Mouse (Mus musculus): ENCODE measurements around the gene Abca1.

The Abca1 gene

GRCm38 (mm10) chr4:53148817-53149216 lies 10.9 kb downstream of the Abca1 start:
- no peak for DNase-seq

- no peak for DNase-seq
Measured at GRCm38 (mm10) chr4:53147454-53147853, 12.2 kb downstream of the Abca1 start.

- DNase-seq: no peak
Measured at GRCm38 (mm10) chr4:53147046-53147445, 12.6 kb downstream of the Abca1 start.

- no peak for DNase-seq
Measured at GRCm38 (mm10) chr4:53146227-53146949, 13.3 kb downstream of the Abca1 start.

- DNase-seq: peak in 1 of 2 experiments; percentile 31
Measured at GRCm38 (mm10) chr4:53145434-53146168, 14.1 kb downstream of the Abca1 start.

- DNase-seq: peak; percentile 53 to 67
Measured at GRCm38 (mm10) chr4:53144571-53144970, 15.1 kb downstream of the Abca1 start.

GRCm38 (mm10) chr4:53144021-53144420 lies 15.7 kb downstream of the Abca1 start:
- DNase-seq: no peak

- no peak for DNase-seq
Measured at GRCm38 (mm10) chr4:53140678-53141077, 19.0 kb downstream of the Abca1 start.

GRCm38 (mm10) chr4:53139495-53139894 lies 20.2 kb downstream of the Abca1 start:
- no peak for DNase-seq

GRCm38 (mm10) chr4:53138974-53139373 lies 20.7 kb downstream of the Abca1 start:
- no peak for DNase-seq

GRCm38 (mm10) chr4:53137087-53137486 lies 22.6 kb downstream of the Abca1 start:
- DNase-seq: no peak

- no peak for DNase-seq
Measured at GRCm38 (mm10) chr4:53134816-53135215, 24.9 kb downstream of the Abca1 start.

GRCm38 (mm10) chr4:53133995-53134394 lies 25.7 kb downstream of the Abca1 start:
- no peak for DNase-seq

- no peak for DNase-seq
Measured at GRCm38 (mm10) chr4:53131538-53131937, 28.2 kb downstream of the Abca1 start.

GRCm38 (mm10) chr4:53130622-53131517 lies 28.8 kb downstream of the Abca1 start:
- no peak for DNase-seq

- no peak for DNase-seq
Measured at GRCm38 (mm10) chr4:53129716-53130301, 29.9 kb downstream of the Abca1 start.

GRCm38 (mm10) chr4:53127266-53127665 lies 32.4 kb downstream of the Abca1 start:
- peak in 1 of 2 experiments; percentile 34 for DNase-seq

GRCm38 (mm10) chr4:53126794-53127193 lies 32.9 kb downstream of the Abca1 start:
- peak in 1 of 2 experiments; percentile 51 for DNase-seq

- no peak for DNase-seq
Measured at GRCm38 (mm10) chr4:53124837-53125490, 34.7 kb downstream of the Abca1 start.

GRCm38 (mm10) chr4:53122310-53122709 lies 37.4 kb downstream of the Abca1 start:
- DNase-seq: no peak

GRCm38 (mm10) chr4:53121516-53122227 lies 38.0 kb downstream of the Abca1 start:
- peak; percentile 43 to 54 for DNase-seq
